17 mouse cellular contexts compared by ENCODE assay signal in the genomic region with DNA sequence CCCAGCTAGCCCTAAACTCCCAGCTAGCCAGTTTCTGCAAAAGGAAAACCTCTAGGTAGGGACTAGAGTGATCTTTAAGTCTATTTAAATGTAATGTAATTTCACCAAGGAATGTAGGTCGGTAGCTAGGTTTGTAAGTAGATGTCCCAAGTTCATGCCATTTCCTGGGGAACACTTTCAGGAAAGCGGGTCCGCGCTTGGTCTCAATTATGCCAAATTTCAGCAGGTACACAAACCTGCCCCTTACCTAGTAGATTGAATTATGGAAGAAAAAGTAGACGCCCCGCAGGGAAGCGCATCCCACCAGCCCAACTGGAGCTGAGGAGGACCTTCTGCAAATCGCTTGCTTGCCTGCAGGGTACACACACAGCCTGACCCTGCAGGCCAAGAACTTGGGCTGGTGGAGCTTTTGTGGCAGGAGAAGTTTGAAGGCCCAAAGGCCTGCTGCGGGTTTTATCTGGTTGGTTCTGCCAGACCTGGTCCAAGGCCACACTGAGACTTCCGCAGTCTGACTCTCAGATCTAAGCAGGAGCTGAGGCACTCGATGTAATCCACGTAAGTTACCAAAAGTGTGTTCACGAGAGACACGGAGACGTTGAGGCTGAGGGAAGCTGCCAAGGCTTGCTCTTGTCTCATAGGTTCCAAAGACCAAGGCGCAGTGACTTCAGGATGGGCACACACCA. TPM values are rescaled to one million over a fixed set of nuclear protein-coding genes. Genes with fewer than 3 reads are reported as not detected.
DNase-seq lines count a peak whose midpoint lies in the region; ATAC-seq lines count a peak whose summit lies in the region.
"Had no signal": no experiment of that assay in that cellular context is flagged by ENCODE, and none has a peak within 500 bp of the region (broad histone marks: within the 10 kb centered on the region; RNA-seq: fewer than 3 reads in every experiment).

No protein-coding gene starts in this region.

- peak; percentile 72 for DNase-seq in heart, embryonic 10.5 days (ENCODE audit: low spot score)
- no peak for DNase-seq in heart, postnatal 4 days
- DNase-seq in neural tube, embryonic 10.5 days (ENCODE audit: extremely low spot score, low spot score) = peak; percentile 56
- DNase-seq in layer of hippocampus, postnatal 10 days (ENCODE audit: low spot score in 2 of 2) = no peak
- DNase-seq in adrenal gland, adult 8-10 months = no peak
- DNase-seq: cerebellum, adult 8-10 months; kidney, adult 11 months; right cerebral cortex, adult 18-20 months; thymus, postnatal 25 days had no signal

- 9% methylated on average over 16 of the region's 16 CpGs for WGBS in heart, embryonic 10.5 days
- whole genome bisulfite sequencing in embryonic facial prominence, embryonic 15.5 days = 25% methylated on average over 16 of the region's 16 CpGs
- WGBS in hindbrain, embryonic 15.5 days = 31% methylated on average over 16 of the region's 16 CpGs

- H3K9ac ChIP-seq in embryonic facial prominence, embryonic 15.5 days = no peak overlapping the region
- no peak overlapping the region for H3K9ac ChIP-seq in hindbrain, embryonic 15.5 days
- H3K9ac ChIP-seq: liver, embryonic 14.5 days had no signal

- no peak overlapping the region for H3K27ac ChIP-seq in heart, embryonic 10.5 days
- no peak overlapping the region for H3K27ac ChIP-seq in embryonic facial prominence, embryonic 15.5 days (replicated peaks)
- H3K27ac ChIP-seq in hindbrain, embryonic 15.5 days (replicated peaks) = no peak overlapping the region
- H3K27ac ChIP-seq: liver, embryonic 14.5 days had no signal

- peaks cover 12% of the 10 kb centered on the region for H3K4me1 ChIP-seq in heart, embryonic 10.5 days
- H3K4me1 ChIP-seq in embryonic facial prominence, embryonic 15.5 days = peaks cover 28% of the 10 kb centered on the region
- H3K4me1 ChIP-seq in hindbrain, embryonic 15.5 days (replicated peaks) = peaks cover 7% of the 10 kb centered on the region

- peaks cover 88% of the 10 kb centered on the region for H3K27me3 ChIP-seq in heart, embryonic 10.5 days (ENCODE audit: insufficient read depth, poor library complexity, severe bottlenecking)
- peaks cover 78% of the 10 kb centered on the region for H3K27me3 ChIP-seq in embryonic facial prominence, embryonic 15.5 days
- H3K27me3 ChIP-seq in hindbrain, embryonic 15.5 days = peaks cover 72% of the 10 kb centered on the region

- ATAC-seq in embryonic facial prominence, embryonic 15.5 days (ENCODE audit: insufficient number of reproducible peaks, low FRiP score, low TSS enrichment, low read depth) = no peak
- no peak for ATAC-seq in hindbrain, embryonic 15.5 days (ENCODE audit: low FRiP score, low read depth)
- ATAC-seq in inflammation-experienced regulatory T-cells, adult 6 months = no peak

- H3K36me3 ChIP-seq in heart, embryonic 10.5 days = no peaks in the 10 kb centered on the region
- H3K36me3 ChIP-seq in embryonic facial prominence, embryonic 15.5 days = no peaks in the 10 kb centered on the region
- H3K36me3 ChIP-seq in hindbrain, embryonic 15.5 days = no peaks in the 10 kb centered on the region

- H3K9me3 ChIP-seq in heart, embryonic 10.5 days = no peaks in the 10 kb centered on the region
- no peaks in the 10 kb centered on the region for H3K9me3 ChIP-seq in embryonic facial prominence, embryonic 15.5 days (replicated peaks)
- no peaks in the 10 kb centered on the region for H3K9me3 ChIP-seq in hindbrain, embryonic 15.5 days

- H3K4me2 ChIP-seq in embryonic facial prominence, embryonic 15.5 days (replicated peaks) = peak overlapping the region; percentile 24
- peak overlapping the region; percentile 23; the same call in 1 of the 2 replicates for H3K4me2 ChIP-seq in hindbrain, embryonic 15.5 days

- H3K4me3 ChIP-seq in heart, embryonic 10.5 days = peak overlapping the region; percentile 35; the same call in 1 of the 2 replicates
- H3K4me3 ChIP-seq in embryonic facial prominence, embryonic 15.5 days (replicated peaks) = no peak overlapping the region
- no peak overlapping the region for H3K4me3 ChIP-seq in hindbrain, embryonic 15.5 days
- H3K4me3 ChIP-seq: erythroblast, embryonic 14.5 days had no signal

RNA-seq across cellular contexts. Expression of a gene that starts 11.6 kb away (rescaled TPM):
- polyA plus RNA-seq in heart, embryonic 10.5 days (2016; fragmentation: Nextera tagmentation; extraction: Ambion mirVana) = 0.04 and 0.09 TPM in 2 replicates
- not detected for total RNA-seq in heart, postnatal 4 days (2021)
- polyA plus RNA-seq in embryonic facial prominence, embryonic 15.5 days (2015; fragmentation: Nextera tagmentation; extraction: Ambion mirVana) = 4.6 and 4.7 TPM in 2 replicates
- 6.0 and 6.3 TPM in 2 replicates for polyA plus RNA-seq in hindbrain, embryonic 15.5 days (2015; fragmentation: Nextera tagmentation; extraction: Ambion mirVana)
- 10 to 100 TPM; 11.8 to 13.1 TPM for total RNA-seq in layer of hippocampus, postnatal 10 days (2021)
- total RNA-seq in adrenal gland, adult 8-10 months (2022) = under 1 TPM in 3 of 4 experiments, not detected in 1; 0.09 to 0.17 (median 0.17) TPM
- not detected for polyA plus RNA-seq in inflammation-experienced regulatory T-cells, adult 6 months (2017; shearing (Covaris generic))
- total RNA-seq: adrenal gland, adult 18-20 months; granulocyte monocyte progenitor cell, adult 5-6 weeks had no signal
- polyA plus RNA-seq: liver, embryonic 14.5 days had no signal

RNA-seq across cellular contexts. Expression of a gene that starts 41.6 kb away (rescaled TPM):
- not detected in 2 replicates for polyA plus RNA-seq in heart, embryonic 10.5 days (2016; fragmentation: Nextera tagmentation; extraction: Ambion mirVana)
- total RNA-seq in heart, postnatal 4 days (2021) = not detected
- not detected in 2 replicates for polyA plus RNA-seq in embryonic facial prominence, embryonic 15.5 days (2015; fragmentation: Nextera tagmentation; extraction: Ambion mirVana)
- polyA plus RNA-seq in hindbrain, embryonic 15.5 days (2015; fragmentation: Nextera tagmentation; extraction: Ambion mirVana) = not detected in 2 replicates
- total RNA-seq in layer of hippocampus, postnatal 10 days (2021) = not detected
- total RNA-seq in adrenal gland, adult 8-10 months (2022) = not detected
- not detected for polyA plus RNA-seq in inflammation-experienced regulatory T-cells, adult 6 months (2017; shearing (Covaris generic))
- total RNA-seq: adrenal gland, adult 18-20 months; granulocyte monocyte progenitor cell, adult 5-6 weeks; layer of hippocampus, postnatal 25 days had no signal
- polyA plus RNA-seq: erythroblast, embryonic 14.5 days; liver, embryonic 14.5 days had no signal

Comparison
In these comparisons a context has a peak if more than half of its experiments do, and no peak if none do; other contexts are left out.
1. DNase-seq: peak in heart, embryonic 10.5 days (single experiment) and neural tube, embryonic 10.5 days (single experiment); none in heart, postnatal 4 days (single experiment), layer of hippocampus, postnatal 10 days (0 of 2) and adrenal gland, adult 8-10 months (single experiment).